Mouse (Mus musculus): ENCODE data around the gene Shld1.

Shld1 gene

GRCm38 (mm10) chr2:132686756-132687737 is at the start of gene Shld1:
TSS of gene Shld1 (plus strand) at chr2:132686931.
- peak; percentile 97 for DNase-seq

GRCm38 (mm10) chr2:132638306-132638705 is 48.4 kb upstream of the Shld1 start:
- no peak for DNase-seq

GRCm38 (mm10) chr2:132639337-132639736 is 47.4 kb upstream of the Shld1 start:
- no peak for DNase-seq

GRCm38 (mm10) chr2:132641196-132641595 is 45.5 kb upstream of the Shld1 start:
- DNase-seq = no peak

GRCm38 (mm10) chr2:132643161-132643560 is 43.6 kb upstream of the Shld1 start:
- peak; percentile 56 for DNase-seq

- DNase-seq = no peak
Measured at GRCm38 (mm10) chr2:132646856-132647745, 39.6 kb upstream of the Shld1 start.

GRCm38 (mm10) chr2:132649352-132649870 is 37.3 kb upstream of the Shld1 start:
- no peak for DNase-seq

- DNase-seq = no peak
Measured at GRCm38 (mm10) chr2:132650546-132650945, 36.2 kb upstream of the Shld1 start.

- DNase-seq = no peak
Measured at GRCm38 (mm10) chr2:132652476-132652875, 34.3 kb upstream of the Shld1 start.

- no peak for DNase-seq
Measured at GRCm38 (mm10) chr2:132654834-132655495, 31.8 kb upstream of the Shld1 start.

GRCm38 (mm10) chr2:132657186-132657585 is 29.5 kb upstream of the Shld1 start:
- DNase-seq = no peak

- DNase-seq = no peak
Measured at GRCm38 (mm10) chr2:132658412-132659120, 28.2 kb upstream of the Shld1 start.

GRCm38 (mm10) chr2:132669091-132669490 is 17.6 kb upstream of the Shld1 start:
- DNase-seq = no peak

GRCm38 (mm10) chr2:132670290-132670689 is 16.4 kb upstream of the Shld1 start:
- DNase-seq = no peak

GRCm38 (mm10) chr2:132672121-132672520 is 14.6 kb upstream of the Shld1 start:
- no peak for DNase-seq

GRCm38 (mm10) chr2:132676111-132676510 is 10.6 kb upstream of the Shld1 start:
- DNase-seq = no peak

GRCm38 (mm10) chr2:132685001-132685400 is 1.7 kb upstream of the Shld1 start:
- no peak for DNase-seq

GRCm38 (mm10) chr2:132688611-132689021 is 1.9 kb downstream of the Shld1 start:
- no peak for DNase-seq

- DNase-seq = no peak
Measured at GRCm38 (mm10) chr2:132689188-132689568, 2.4 kb downstream of the Shld1 start.

- peak; percentile 35 for DNase-seq
Measured at GRCm38 (mm10) chr2:132689569-132690231, 3.0 kb downstream of the Shld1 start.

- no peak for DNase-seq
Measured at GRCm38 (mm10) chr2:132691731-132692130, 5.0 kb downstream of the Shld1 start.

Measured in lung, postnatal 36 days (tissue).